Mouse (Mus musculus): ENCODE data around the gene A730015C16Rik.

The A730015C16Rik gene

GRCm38 (mm10) chr4:108848505-108848848 lies at the start of gene A730015C16Rik:
Gene A730015C16Rik (minus strand): TSS chr4:108848619.
- DNase-seq (ENCODE audit: low read depth), result no peak

- no peak for DNase-seq (ENCODE audit: low read depth)
These were observed 42.5 kb upstream of the A730015C16Rik start for GRCm38 (mm10) chr4:108890876-108891275.

GRCm38 (mm10) chr4:108887456-108887855 lies 39.0 kb upstream of the A730015C16Rik start:
- no peak for DNase-seq (ENCODE audit: low read depth)

GRCm38 (mm10) chr4:108883815-108884214 lies 35.4 kb upstream of the A730015C16Rik start:
- DNase-seq (ENCODE audit: low read depth), result no peak

- peak; percentile 67 for DNase-seq (ENCODE audit: low read depth)
These were observed 30.8 kb upstream of the A730015C16Rik start, which contains the start of gene Rab3b for GRCm38 (mm10) chr4:108878963-108879822. Gene Rab3b (plus strand): TSS chr4:108879063.

- DNase-seq (ENCODE audit: low read depth), result no peak
These were observed 29.5 kb upstream of the A730015C16Rik start for GRCm38 (mm10) chr4:108877901-108878300.

- DNase-seq (ENCODE audit: low read depth), result no peak
These were observed 25.3 kb upstream of the A730015C16Rik start for GRCm38 (mm10) chr4:108873746-108874145.

- peak; percentile 81 for DNase-seq (ENCODE audit: low read depth)
These were observed 21.4 kb upstream of the A730015C16Rik start for GRCm38 (mm10) chr4:108869730-108870374.

GRCm38 (mm10) chr4:108866806-108867205 lies 18.4 kb upstream of the A730015C16Rik start:
- DNase-seq (ENCODE audit: low read depth), result no peak

- peak; percentile 88 for DNase-seq (ENCODE audit: low read depth)
These were observed 509 bp downstream of the A730015C16Rik start, which contains the start of gene Kti12 for GRCm38 (mm10) chr4:108847715-108848504. Gene Kti12 (plus strand): TSS chr4:108847785.

- DNase-seq (ENCODE audit: low read depth), result no peak
These were observed 2.4 kb downstream of the A730015C16Rik start for GRCm38 (mm10) chr4:108845824-108846569.

- no peak for DNase-seq (ENCODE audit: low read depth)
These were observed 5.1 kb downstream of the A730015C16Rik start for GRCm38 (mm10) chr4:108843336-108843735.

GRCm38 (mm10) chr4:108841920-108842578 lies 6.4 kb downstream of the A730015C16Rik start:
- DNase-seq (ENCODE audit: low read depth), result no peak

GRCm38 (mm10) chr4:108838031-108838430 lies 10.4 kb downstream of the A730015C16Rik start:
- no peak for DNase-seq (ENCODE audit: low read depth)

GRCm38 (mm10) chr4:108835496-108835895 lies 12.9 kb downstream of the A730015C16Rik start:
- DNase-seq (ENCODE audit: low read depth), result peak; percentile 36

- DNase-seq (ENCODE audit: low read depth), result no peak
These were observed 13.5 kb downstream of the A730015C16Rik start for GRCm38 (mm10) chr4:108834971-108835311.

GRCm38 (mm10) chr4:108834115-108834970 lies 14.1 kb downstream of the A730015C16Rik start, which contains the start of gene Txndc12:
Gene Txndc12 (plus strand): TSS chr4:108834601.
- DNase-seq (ENCODE audit: low read depth), result peak; percentile 93

GRCm38 (mm10) chr4:108833828-108834114 lies 14.6 kb downstream of the A730015C16Rik start:
- no peak for DNase-seq (ENCODE audit: low read depth)

- DNase-seq (ENCODE audit: low read depth), result peak; percentile 96
These were observed 15.2 kb downstream of the A730015C16Rik start, which contains the start of gene Btf3l4 for GRCm38 (mm10) chr4:108832916-108833827. Gene Btf3l4 (minus strand): TSS chr4:108833614.

All from induced T-regulatory cell, adult 2 months (primary cell).